Mouse (Mus musculus): ENCODE results near the gene Myl3.

Myl3 gene

GRCm38 (mm10) chr9:110813789-110814188, 72.1 kb downstream of the Myl3 start, which contains the start of gene Prss44:
Gene Prss44, plus strand, starts transcription at chr9:110813994.
- no peak for DNase-seq (ENCODE audit: extremely low read depth, insufficient read length, low spot score)

All from 3134 (cell line).